Mouse (Mus musculus) CH12.LX (cell line): ENCODE results near the gene Lrrc3c.

ENCODE experiments used
- PAX5 ChIP-seq: IDR thresholded peaks from 2 replicates; pipeline ENCODE4 v1.6.1; 2012; ENCODE audit warnings: low read length, inconsistent platforms, mixed read lengths
- POLR2A ChIP-seq: IDR thresholded peaks from 2 replicates; pipeline ENCODE4 v1.6.1; 2011; ENCODE audit warnings: low read depth, mild to moderate bottlenecking, improper control_type of control experiment, low read length
- SIN3A ChIP-seq: IDR thresholded peaks from 2 replicates; pipeline ENCODE4 v1.6.1; 2012; ENCODE audit warnings: low read length, improper control_type of control experiment, inconsistent platforms

- TF ChIP-seq SIN3A (no peak), POLR2A (no peak), PAX5 (no peak)
Measured at GRCm38 (mm10) chr11:98625611-98626410, 27.7 kb downstream of the Lrrc3c start, which contains the start of the genes Gm12355 and Gsdma3.
